Mouse (Mus musculus) lung, postnatal 0 days (tissue): ENCODE measurements around the gene Ino80e.

ENCODE experiments used
- CTCF ChIP-seq: IDR thresholded peaks from 2 replicates; pipeline ENCODE4 v1.5.1; 2016; ENCODE audit warnings: antibody characterized with exemption, mild to moderate bottlenecking
- EP300 ChIP-seq: IDR thresholded peaks from 2 replicates; pipeline ENCODE4 v1.6.1; 2016; ENCODE audit warnings: antibody characterized with exemption, mild to moderate bottlenecking, control low read depth

GRCm38 (mm10) chr7:126862147-126862784 is at the start of gene Ino80e:
- TF ChIP-seq EP300, result no peak
- peak; percentile 17; the same call in 1 of the 2 replicates for TF ChIP-seq CTCF
